ENCODE assay signal across 21 mouse cellular contexts in the genomic region with DNA sequence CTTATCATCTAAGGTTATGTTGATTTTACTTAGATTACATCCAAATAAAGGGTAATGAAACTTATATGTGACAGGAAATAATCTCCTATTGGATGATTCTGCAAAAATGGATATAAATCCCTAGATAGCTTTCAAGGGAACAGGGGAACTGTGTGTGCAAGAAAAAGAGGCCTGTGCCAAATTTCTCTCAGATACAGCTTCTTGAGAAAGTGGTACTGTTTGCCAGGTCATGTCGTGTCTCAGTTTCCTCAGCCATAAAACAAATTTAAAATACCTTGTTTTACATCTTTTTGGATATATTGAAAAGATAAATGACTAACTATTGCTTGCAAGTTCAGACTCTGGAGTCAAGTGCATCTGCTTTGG.
A peak's percentile ranks its signal among the peaks of the same experiment; 100 is the strongest.
DNase-seq lines count a peak whose midpoint lies in the region; ATAC-seq and TF ChIP-seq lines count a peak whose summit lies in the region.
"Had no signal": no experiment of that assay in that cellular context is flagged by ENCODE, and none has a peak within 500 bp of the region (broad histone marks: within the 10 kb centered on the region; RNA-seq: fewer than 3 reads in every experiment).

No protein-coding gene starts in this region.

- peak; percentile 50; the same call in 1 of the 2 replicates for ATAC-seq in forebrain, embryonic 14.5 days
- no peak for ATAC-seq in forebrain, embryonic 11.5 days (replicated peaks; ENCODE audit: low FRiP score)
- ATAC-seq in forebrain, embryonic 15.5 days (replicated peaks), result peak; percentile 70; the same call in 1 of the 2 replicates
- ATAC-seq in forebrain, embryonic 12.5 days (ENCODE audit: low FRiP score), result no peak
- ATAC-seq: activated CD4-positive, CD25-positive, alpha-beta regulatory T cell, adult 4 months; CD4-positive, CD25-positive, alpha-beta regulatory T cell, adult 4 months; Patski had no signal

- H3K9me3 ChIP-seq in forebrain, embryonic 14.5 days (replicated peaks; ENCODE audit: control insufficient read depth, low read length), result no peaks in the 10 kb centered on the region
- H3K9me3 ChIP-seq in forebrain, embryonic 11.5 days (ENCODE audit: control insufficient read depth, low read length), result no peaks in the 10 kb centered on the region
- H3K9me3 ChIP-seq in forebrain, embryonic 15.5 days, result no peaks in the 10 kb centered on the region
- H3K9me3 ChIP-seq in forebrain, embryonic 12.5 days, result no peaks in the 10 kb centered on the region

- no peaks in the 10 kb centered on the region for H3K36me3 ChIP-seq in forebrain, embryonic 14.5 days (ENCODE audit: control insufficient read depth, insufficient read depth, low read length)
- H3K36me3 ChIP-seq in forebrain, embryonic 11.5 days (ENCODE audit: control insufficient read depth, insufficient read depth, low read length), result no peaks in the 10 kb centered on the region
- H3K36me3 ChIP-seq in forebrain, embryonic 15.5 days, result no peaks in the 10 kb centered on the region
- H3K36me3 ChIP-seq in forebrain, embryonic 12.5 days (replicated peaks), result no peaks in the 10 kb centered on the region
- H3K36me3 ChIP-seq: G1E had no signal

- no peak for TF ChIP-seq CTCF in layer of hippocampus, adult 2 months (conservative IDR thresholded peaks at IDR 0.05)

- H3K4me1 ChIP-seq in forebrain, embryonic 14.5 days (ENCODE audit: control insufficient read depth, insufficient read depth, low read length), result peaks cover 3% of the 10 kb centered on the region; the same call in 1 of the 2 replicates
- H3K4me1 ChIP-seq in forebrain, embryonic 11.5 days (replicated peaks; ENCODE audit: control insufficient read depth, insufficient read depth, low read length), result no peaks in the 10 kb centered on the region
- H3K4me1 ChIP-seq in forebrain, embryonic 15.5 days, result peaks cover 9% of the 10 kb centered on the region
- H3K4me1 ChIP-seq in forebrain, embryonic 12.5 days, result no peaks in the 10 kb centered on the region

- WGBS in forebrain, embryonic 14.5 days, result 23% methylated on average over 1 of the region's 1 CpGs
- 67% methylated on average over 1 of the region's 1 CpGs for WGBS in forebrain, embryonic 11.5 days
- 37% methylated on average over 1 of the region's 1 CpGs for WGBS in forebrain, embryonic 15.5 days
- WGBS in forebrain, embryonic 12.5 days, result 71% methylated on average over 1 of the region's 1 CpGs

- H3K4me2 ChIP-seq in forebrain, embryonic 14.5 days (ENCODE audit: low read length), result no peak overlapping the region
- H3K4me2 ChIP-seq in forebrain, embryonic 11.5 days (ENCODE audit: low read depth, low read length, severe bottlenecking), result no peak overlapping the region
- no peak overlapping the region for H3K4me2 ChIP-seq in forebrain, embryonic 15.5 days (replicated peaks)
- no peak overlapping the region for H3K4me2 ChIP-seq in forebrain, embryonic 12.5 days

- H3K27me3 ChIP-seq in forebrain, embryonic 14.5 days (replicated peaks; ENCODE audit: control insufficient read depth, insufficient read depth, low read length), result no peaks in the 10 kb centered on the region
- H3K27me3 ChIP-seq in forebrain, embryonic 11.5 days (ENCODE audit: control insufficient read depth, insufficient read depth, low read length), result no peaks in the 10 kb centered on the region
- H3K27me3 ChIP-seq in forebrain, embryonic 15.5 days, result no peaks in the 10 kb centered on the region
- no peaks in the 10 kb centered on the region for H3K27me3 ChIP-seq in forebrain, embryonic 12.5 days
- H3K27me3 ChIP-seq: CH12.LX had no signal

- DNase-seq in forebrain, embryonic 14.5 days (ENCODE audit: low spot score), result no peak
- no peak for DNase-seq in forebrain, embryonic 11.5 days (ENCODE audit: low spot score)
- DNase-seq in layer of hippocampus, adult 2 months (ENCODE audit: low spot score in 2 of 2), result no peak
- DNase-seq in layer of hippocampus, postnatal 25 days (ENCODE audit: extremely low spot score in 1 of 2, low spot score in 1 of 2), result no peak
- DNase-seq: adrenal gland, adult 2 months; adrenal gland, adult 8-10 months; adrenal gland, postnatal 10 days; adrenal gland, postnatal 14 days; adrenal gland, postnatal 25 days; adrenal gland, postnatal 36 days; B cell, adult 2 months; cerebellum, adult 11 months; cerebellum, adult 11-12 months; cerebellum, adult 18-20 months had no signal

- H3K27ac ChIP-seq in forebrain, embryonic 14.5 days (ENCODE audit: low read depth, low read length), result no peak overlapping the region
- no peak overlapping the region for H3K27ac ChIP-seq in forebrain, embryonic 11.5 days (ENCODE audit: low read depth, low read length)
- no peak overlapping the region for H3K27ac ChIP-seq in forebrain, embryonic 15.5 days (replicated peaks)
- no peak overlapping the region for H3K27ac ChIP-seq in forebrain, embryonic 12.5 days
- 0 out of 2 replicates have a peak overlapping the region, but pooled peaks have one; percentile 3 for H3K27ac ChIP-seq in layer of hippocampus, adult 2 months

- H3K4me3 ChIP-seq in forebrain, embryonic 14.5 days (ENCODE audit: low read depth, low read length), result no peak overlapping the region
- no peak overlapping the region for H3K4me3 ChIP-seq in forebrain, embryonic 11.5 days (ENCODE audit: low read depth, low read length)
- H3K4me3 ChIP-seq in forebrain, embryonic 15.5 days, result no peak overlapping the region
- H3K4me3 ChIP-seq in forebrain, embryonic 12.5 days (replicated peaks), result no peak overlapping the region
- H3K4me3 ChIP-seq in layer of hippocampus, adult 2 months, result no peak overlapping the region

- H3K9ac ChIP-seq in forebrain, embryonic 14.5 days (ENCODE audit: low read length), result no peak overlapping the region
- no peak overlapping the region for H3K9ac ChIP-seq in forebrain, embryonic 11.5 days (ENCODE audit: low read length)
- H3K9ac ChIP-seq in forebrain, embryonic 15.5 days (replicated peaks), result no peak overlapping the region
- no peak overlapping the region for H3K9ac ChIP-seq in forebrain, embryonic 12.5 days

Comparison
In these comparisons a context has a peak if more than half of its experiments do, and no peak if none do; other contexts are left out.
1. ATAC-seq: peak in forebrain, embryonic 14.5 days (single experiment) and forebrain, embryonic 15.5 days (single experiment); none in forebrain, embryonic 11.5 days (single experiment) and forebrain, embryonic 12.5 days (single experiment).